Mouse (Mus musculus) ES-E14 (cell line): ENCODE results near the gene Mrpl3. TPM values are rescaled to one million over a fixed set of nuclear protein-coding genes. Genes with fewer than 3 reads are reported as not detected.

Experiments used
- DNase-seq: peaks from one replicate; pipeline ENCODE4 v3.0.0-alpha.2; 2013; ENCODE audit warnings: low read depth, low spot score
- H3K27ac ChIP-seq: 2 replicates; pipeline ENCODE4 v1.5.1; 2012; ENCODE audit warnings: low read depth, mild to moderate bottlenecking, low read length, moderate library complexity, mixed read lengths; ENCODE audit not compliant: poor library complexity, insufficient read depth, severe bottlenecking
- H3K36me3 ChIP-seq: 2 replicates; pipeline ENCODE4 v1.6.1; 2012; ENCODE audit warnings: mild to moderate bottlenecking, low read length, moderate library complexity, mixed read lengths; ENCODE audit not compliant: control insufficient read depth, poor library complexity, insufficient read depth, severe bottlenecking
- H3K4me1 ChIP-seq, 2 experiments: fragments of 150-350 bp in 1 of 2; sonication (generic) in 1 of 2; 2 replicates each; pipeline ENCODE4 v1.6.1; 2012; ENCODE audit warnings: low read length in 2 of 2, mild to moderate bottlenecking in 1 of 2, mixed read lengths in 1 of 2; ENCODE audit not compliant: control insufficient read depth in 2 of 2, insufficient read depth in 2 of 2, poor library complexity in 1 of 2
- H3K4me3 ChIP-seq, 2 experiments: fragments of 150-350 bp in 1 of 2; sonication (generic) in 1 of 2; 2 replicates each; pipeline ENCODE4 v1.5.1; 2012; ENCODE audit warnings: low read length in 2 of 2, low read depth in 1 of 2, mild to moderate bottlenecking in 1 of 2, mixed read lengths in 1 of 2; ENCODE audit not compliant: insufficient read depth in 1 of 2, poor library complexity in 1 of 2, severe bottlenecking in 1 of 2
- H3K9ac ChIP-seq: 2 replicates; pipeline ENCODE4 v1.6.1; 2012; ENCODE audit warnings: low read depth, mild to moderate bottlenecking, low read length, mixed read lengths; ENCODE audit not compliant: poor library complexity, insufficient read depth, severe bottlenecking
- H3K9me3 ChIP-seq: fragments of 150-350 bp; sonication (generic); 2 replicates; pipeline ENCODE4 v1.6.1; 2012; ENCODE audit warnings: low read depth, mild to moderate bottlenecking, low read length; ENCODE audit not compliant: control insufficient read depth, insufficient read depth
- CHD2 ChIP-seq: IDR thresholded peaks from 2 replicates; pipeline ENCODE4 v1.6.1; 2014; ENCODE audit warnings: mild to moderate bottlenecking, low read depth, low read length, inconsistent platforms
- HCFC1 ChIP-seq: IDR thresholded peaks from 2 replicates; pipeline ENCODE4 v1.6.1; 2012; ENCODE audit warnings: low read length, inconsistent platforms, borderline replicate concordance; ENCODE audit not compliant: insufficient read depth
- MAFK ChIP-seq: IDR thresholded peaks from 2 replicates; pipeline ENCODE4 v1.6.1; 2014; ENCODE audit warnings: mild to moderate bottlenecking, low read depth, low read length, inconsistent platforms; ENCODE audit not compliant: insufficient read depth
- ZC3H11A ChIP-seq: IDR thresholded peaks from 2 replicates; pipeline ENCODE4 v1.6.1; 2012; ENCODE audit warnings: low read depth, mild to moderate bottlenecking, inconsistent platforms, low read length, borderline replicate concordance
- ZNF384 ChIP-seq: IDR thresholded peaks from 2 replicates; pipeline ENCODE4 v1.6.1; 2012; ENCODE audit warnings: low read depth, low read length, inconsistent platforms
- in situ Hi-C, 2 experiments: fragments of 600-800 bp; cut with MboI; formaldehyde crosslinking; loops; one replicate each; pipeline ENCODE4 v1.15.1; 2025; ENCODE audit warnings: low sequenced_read_pairs in 2 of 2, inconsistent platforms in 1 of 2; ENCODE audit not compliant: unreplicated experiment in 2 of 2
- total RNA-seq: library from RNA; depleted of rRNA; stranded (reverse); fragments of 300-350 nt; gene quantifications from 2 replicates; pipeline ENCODE4 v1.2.3, GENCODE M21; 2012

The Mrpl3 gene
- total RNA-seq, 1 experiment, result 77.1 TPM

- in situ Hi-C loops, result no loop called here
- TF ChIP-seq ZNF384, result no peak
- TF ChIP-seq MAFK, result no peak
- no peak for TF ChIP-seq CHD2
- TF ChIP-seq HCFC1, result no peak
- TF ChIP-seq ZC3H11A, result no peak
Observed at GRCm38 (mm10) chr9:105033641-105034040, 19.4 kb upstream of the Mrpl3 start.

GRCm38 (mm10) chr9:105037847-105038246, 15.2 kb upstream of the Mrpl3 start:
- no peak overlapping the region for H3K4me3 ChIP-seq
- no peaks in the 10 kb centered on the region for H3K9me3 ChIP-seq
- no peak overlapping the region for H3K27ac ChIP-seq
- in situ Hi-C loops, result no loop called here
- H3K4me1 ChIP-seq, result no peaks in the 10 kb centered on the region
- no peaks in the 10 kb centered on the region for H3K36me3 ChIP-seq
- DNase-seq, result no peak
- H3K9ac ChIP-seq, result no peak overlapping the region
- TF ChIP-seq CHD2, result no peak
- no peak for TF ChIP-seq ZC3H11A
- TF ChIP-seq ZNF384, result no peak
- no peak for TF ChIP-seq MAFK

More at GRCm38 (mm10) chr9:105033641-105034040, 19.4 kb upstream of the Mrpl3 start:
- Histone ChIP-seq H3K4me3 (no peak overlapping the region), H3K36me3 (no peaks in the 10 kb centered on the region), H3K9me3 (no peaks in the 10 kb centered on the region), H3K4me1 (no peaks in the 10 kb centered on the region), H3K27ac (no peak overlapping the region), H3K9ac (no peak overlapping the region)
- no peak for DNase-seq

- Histone ChIP-seq H3K36me3 (no peaks in the 10 kb centered on the region), H3K27ac (no peak overlapping the region), H3K4me1 (no peaks in the 10 kb centered on the region), H3K9me3 (no peaks in the 10 kb centered on the region), H3K4me3 (no peak overlapping the region), H3K9ac (no peak overlapping the region)
- in situ Hi-C loops, result no loop called here
- DNase-seq, result no peak
- TF ChIP-seq MAFK, result no peak
- TF ChIP-seq CHD2, result no peak
- TF ChIP-seq ZC3H11A, result no peak
- no peak for TF ChIP-seq HCFC1
- no peak for TF ChIP-seq ZNF384
Observed at GRCm38 (mm10) chr9:105046014-105046413, 7.0 kb upstream of the Mrpl3 start.

- H3K4me1 ChIP-seq, result no peaks in the 10 kb centered on the region
- in situ Hi-C loops, result no loop called here
- H3K9me3 ChIP-seq, result no peaks in the 10 kb centered on the region
- no peak for DNase-seq
- H3K36me3 ChIP-seq, result no peaks in the 10 kb centered on the region
- TF ChIP-seq ZC3H11A (no peak), ZNF384 (no peak), HCFC1 (no peak), MAFK (no peak), CHD2 (no peak)
- no peak overlapping the region for H3K27ac ChIP-seq
- H3K4me3 ChIP-seq, result no peak overlapping the region
- no peak overlapping the region for H3K9ac ChIP-seq
Observed at GRCm38 (mm10) chr9:105048351-105048750, 4.7 kb upstream of the Mrpl3 start.

- in situ Hi-C loops, result no loop called here
- H3K4me1 ChIP-seq, result no peaks in the 10 kb centered on the region
- H3K27ac ChIP-seq, result no peak overlapping the region
- no peak overlapping the region for H3K9ac ChIP-seq
- DNase-seq, result no peak
- H3K9me3 ChIP-seq, result no peaks in the 10 kb centered on the region
- TF ChIP-seq HCFC1 (no peak), ZC3H11A (no peak), ZNF384 (no peak), CHD2 (no peak), MAFK (no peak)
- H3K4me3 ChIP-seq, result no peak overlapping the region
- H3K36me3 ChIP-seq, result no peaks in the 10 kb centered on the region
Observed at GRCm38 (mm10) chr9:105049636-105050035, 3.4 kb upstream of the Mrpl3 start.
